Mouse (Mus musculus) kidney, postnatal 36 days (tissue): ENCODE results near the gene Sds.

Experiments
- DNase-seq, 2 experiments: peaks; one replicate each; pipeline ENCODE4 v3.0.0; 2021 to 2022; ENCODE audit warnings: mixed read lengths in 2 of 2

Gene Sds

GRCm38 (mm10) chr5:120493440-120493839 is 17.1 kb downstream of the Sds start:
- DNase-seq, result no peak

GRCm38 (mm10) chr5:120493873-120494395 is 17.6 kb downstream of the Sds start:
- no peak for DNase-seq

GRCm38 (mm10) chr5:120495064-120495702 is 18.9 kb downstream of the Sds start:
- DNase-seq, result peak; percentile 19 to 37

- no peak for DNase-seq
Observed at GRCm38 (mm10) chr5:120495703-120496226, 19.4 kb downstream of the Sds start.

- DNase-seq, result no peak
Observed at GRCm38 (mm10) chr5:120497071-120497470, 20.7 kb downstream of the Sds start.

- DNase-seq, result no peak
Observed at GRCm38 (mm10) chr5:120499202-120499601, 22.9 kb downstream of the Sds start.

GRCm38 (mm10) chr5:120500609-120501008 is 24.3 kb downstream of the Sds start:
- peak in 1 of 2 experiments; percentile 27 for DNase-seq

GRCm38 (mm10) chr5:120502147-120502621 is 25.9 kb downstream of the Sds start:
- no peak for DNase-seq

- DNase-seq, result peak in 1 of 2 experiments; percentile 16
Observed at GRCm38 (mm10) chr5:120502675-120503143, 26.4 kb downstream of the Sds start.

- peak; percentile 83 to 93 for DNase-seq
Observed at GRCm38 (mm10) chr5:120503144-120503795, 26.9 kb downstream of the Sds start, which contains the start of gene Plbd2. Gene Plbd2, minus strand, starts transcription at chr5:120503625.

- DNase-seq, result peak; percentile 83 to 90
Observed at GRCm38 (mm10) chr5:120505368-120505767, 29.0 kb downstream of the Sds start.

- no peak for DNase-seq
Observed at GRCm38 (mm10) chr5:120505781-120506180, 29.5 kb downstream of the Sds start.

- no peak for DNase-seq
Observed at GRCm38 (mm10) chr5:120506490-120506889, 30.2 kb downstream of the Sds start.

- DNase-seq, result no peak
Observed at GRCm38 (mm10) chr5:120507311-120507710, 31.0 kb downstream of the Sds start.

GRCm38 (mm10) chr5:120510982-120511642 is 34.8 kb downstream of the Sds start, which contains the start of gene Slc8b1:
Gene Slc8b1, plus strand, starts transcription at chr5:120511168.
- DNase-seq, result peak; percentile 98 to 99

GRCm38 (mm10) chr5:120511643-120512220 is 35.4 kb downstream of the Sds start:
- peak in 1 of 2 experiments; percentile 44 for DNase-seq

- peak in 1 of 2 experiments; percentile 47 for DNase-seq
Observed at GRCm38 (mm10) chr5:120512911-120513555, 36.7 kb downstream of the Sds start.

GRCm38 (mm10) chr5:120514031-120514677 is 37.8 kb downstream of the Sds start:
- peak in 1 of 2 experiments; percentile 32 for DNase-seq

GRCm38 (mm10) chr5:120514754-120515153 is 38.4 kb downstream of the Sds start:
- DNase-seq, result peak; percentile 58 to 69

- no peak for DNase-seq
Observed at GRCm38 (mm10) chr5:120515451-120515850, 39.1 kb downstream of the Sds start.
